Mouse (Mus musculus) left cerebral cortex, postnatal 25 days (tissue): ENCODE data around the gene Prickle1. TPM values are rescaled to one million over a fixed set of nuclear protein-coding genes. Genes with fewer than 3 reads are reported as not detected.

Experiments used
- DNase-seq, 2 experiments: peaks; one replicate each; pipeline ENCODE4 v3.0.0; 2022; ENCODE audit warnings: low spot score in 2 of 2, mixed read lengths in 1 of 2
- intact Hi-C: fragments of 180-260 bp; cut with DNase I; formaldehyde crosslinking; loops from one replicate; pipeline ENCODE4 v1.15.1; 2025
- total RNA-seq, 2 experiments: library from RNA; stranded (reverse); gene quantifications; 2 replicates each; pipeline ENCODE4 v1.2.3; 2021

The Prickle1 gene
- total RNA-seq, 2 experiments from 2014 or later, result 85.7 to 98.6 TPM

DNA sequence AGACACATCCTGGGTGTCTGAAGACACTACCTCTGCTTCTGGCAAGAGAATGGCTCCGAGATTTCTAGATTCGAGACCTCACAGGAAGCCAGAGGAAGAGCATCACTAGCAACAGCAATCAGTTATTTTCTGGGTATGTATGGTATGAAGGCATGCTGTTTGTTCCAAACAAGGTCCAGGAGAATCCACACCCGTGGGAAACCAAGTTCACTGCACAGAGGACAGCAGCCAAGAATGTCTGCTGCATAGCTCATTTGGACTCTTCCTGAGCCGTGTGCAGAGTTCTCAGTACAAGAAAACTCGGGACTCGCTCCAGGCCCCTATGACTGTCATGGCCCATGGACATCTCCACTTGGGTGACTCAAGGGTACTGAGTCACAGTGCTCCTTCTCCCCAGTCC, 34.2 kb downstream of the Prickle1 start:
- DNase-seq, result no peak
- intact Hi-C loops, result no loop called here

GRCm38 (mm10) chr15:93558421-93558820, 37.3 kb downstream of the Prickle1 start:
- intact Hi-C loops, result no loop called here
- no peak for DNase-seq

DNA sequence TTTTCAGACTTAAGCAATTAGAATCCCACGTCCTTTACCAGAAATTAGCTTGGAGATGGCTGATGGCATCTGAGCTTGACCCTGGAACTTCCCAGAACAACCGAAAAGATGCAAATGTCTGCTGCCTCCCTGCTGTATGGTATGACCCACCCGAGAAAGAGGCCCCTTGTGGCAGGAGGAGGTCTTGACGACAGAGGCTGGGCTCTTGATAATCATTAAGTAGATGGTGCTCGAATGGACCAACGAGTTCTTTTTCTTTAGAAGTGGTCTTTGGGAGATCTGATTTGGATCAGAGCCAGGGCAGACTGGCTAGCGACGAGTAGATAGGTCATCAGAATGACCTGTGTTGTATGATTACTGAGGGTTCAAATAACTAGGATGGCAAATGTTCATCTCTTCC, 40.0 kb downstream of the Prickle1 start:
- intact Hi-C loops, result no loop called here

DNA sequence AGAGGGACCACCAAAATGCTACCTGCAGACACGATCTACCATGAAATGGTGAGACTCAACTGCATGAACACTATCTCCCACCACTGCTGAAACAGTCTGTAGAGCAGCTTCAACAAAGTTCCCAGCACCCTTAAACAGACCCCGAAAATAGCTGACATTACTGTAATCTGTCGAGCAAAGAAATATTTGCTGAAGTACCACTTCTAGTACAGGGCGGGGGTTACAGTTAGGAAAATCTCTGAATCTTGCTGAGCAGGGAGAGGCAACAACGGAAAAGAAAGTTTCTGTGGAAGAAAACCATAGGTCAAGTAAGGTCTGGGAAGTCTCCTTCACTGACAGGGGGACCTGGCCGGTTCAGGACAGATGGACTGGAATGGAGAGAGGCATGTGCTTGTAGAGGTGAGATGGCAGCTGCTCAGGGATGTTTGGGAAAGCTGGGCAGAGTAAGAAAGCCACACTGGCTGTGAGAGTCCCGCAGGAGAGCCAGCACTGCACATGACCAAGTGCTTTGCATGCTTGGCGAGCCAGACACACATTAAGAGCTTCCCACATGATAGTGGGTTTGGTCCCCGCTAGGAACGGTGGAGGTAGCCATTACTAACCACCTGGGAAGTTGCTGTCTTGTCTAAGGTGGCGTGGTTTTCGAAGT, 41.4 kb downstream of the Prickle1 start:
- intact Hi-C loops, result no loop called here
- no peak for DNase-seq

More for the DNA sequence above, 40.0 kb downstream of the Prickle1 start:
- no peak for DNase-seq

- intact Hi-C loops, result no loop called here
- DNase-seq, result no peak
Measured at GRCm38 (mm10) chr15:93552169-93552568, 43.5 kb downstream of the Prickle1 start.

DNA sequence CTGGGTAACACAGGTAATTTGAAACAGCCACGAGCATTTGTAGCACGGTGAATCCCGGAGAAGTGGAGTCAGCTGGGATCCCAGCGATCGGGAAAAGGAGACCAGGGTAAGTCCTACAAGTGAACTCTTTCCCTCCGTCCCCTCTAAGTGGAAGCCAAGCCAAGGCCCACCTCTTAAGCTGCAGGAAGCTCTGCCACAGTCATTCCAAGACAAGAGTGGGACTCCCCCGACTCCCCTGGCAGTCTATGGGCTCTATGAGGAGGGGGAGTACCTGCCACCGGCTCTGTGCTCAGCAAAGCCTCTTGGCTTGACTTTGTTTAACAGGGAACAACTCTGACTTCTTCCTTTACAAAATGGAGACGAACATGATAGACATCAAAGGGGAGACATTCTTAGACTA, 47.4 kb downstream of the Prickle1 start:
- intact Hi-C loops, result no loop called here
- no peak for DNase-seq

DNA sequence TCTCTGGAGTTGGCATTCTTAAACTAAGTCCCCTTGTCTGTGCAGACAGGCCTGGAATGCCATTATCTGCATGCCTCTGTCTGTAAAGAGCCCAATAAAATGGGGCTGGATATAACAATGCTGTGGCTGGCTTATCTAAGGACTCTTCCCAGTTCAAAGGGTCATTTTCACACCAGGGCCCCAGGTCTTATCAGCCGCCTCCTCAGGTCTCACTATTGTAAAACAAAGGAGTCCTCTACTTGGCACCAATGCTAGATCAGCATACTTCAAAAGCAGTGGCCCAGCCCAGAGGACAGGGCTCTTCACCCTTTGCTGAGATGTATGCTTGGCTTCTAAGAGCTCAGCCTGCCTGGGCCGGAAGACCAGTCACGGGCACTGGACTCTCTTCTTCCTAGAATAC, 56.3 kb downstream of the Prickle1 start:
- no peak for DNase-seq
- intact Hi-C loops, result no loop called here

DNA sequence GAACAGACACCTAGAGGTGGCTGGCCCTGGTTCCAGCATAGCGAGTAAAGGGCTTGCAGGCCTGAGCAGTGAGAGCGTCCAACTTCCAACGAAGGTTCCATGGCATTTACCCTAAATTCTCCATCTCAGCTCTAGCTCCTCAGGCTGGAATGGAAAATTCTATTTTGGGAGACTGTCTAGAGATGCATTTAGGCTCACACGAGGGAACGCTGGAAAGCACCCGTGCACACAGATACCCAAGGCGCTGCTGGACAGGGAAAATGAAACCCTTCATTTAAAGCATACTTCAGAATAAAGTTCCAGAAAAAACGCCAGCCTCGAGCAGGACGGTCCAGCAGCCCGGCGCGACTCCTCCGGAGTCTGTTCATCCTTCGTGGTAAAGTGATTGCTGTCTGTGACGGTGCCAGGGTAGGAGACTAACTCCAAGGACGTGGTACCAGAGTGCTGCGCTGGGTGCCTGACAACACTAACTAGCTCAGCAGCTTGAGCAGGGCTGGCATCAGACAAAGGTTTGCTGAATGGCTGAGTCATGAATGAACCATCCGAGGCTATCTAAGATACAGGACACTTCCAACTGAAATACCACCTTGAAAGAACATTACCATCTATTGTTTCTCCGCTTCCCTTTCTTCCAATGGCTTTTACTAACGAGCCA, 57.0 kb downstream of the Prickle1 start:
- DNase-seq, result peak in 1 of 2 experiments; percentile 48
- intact Hi-C loops, result no loop called here

DNA sequence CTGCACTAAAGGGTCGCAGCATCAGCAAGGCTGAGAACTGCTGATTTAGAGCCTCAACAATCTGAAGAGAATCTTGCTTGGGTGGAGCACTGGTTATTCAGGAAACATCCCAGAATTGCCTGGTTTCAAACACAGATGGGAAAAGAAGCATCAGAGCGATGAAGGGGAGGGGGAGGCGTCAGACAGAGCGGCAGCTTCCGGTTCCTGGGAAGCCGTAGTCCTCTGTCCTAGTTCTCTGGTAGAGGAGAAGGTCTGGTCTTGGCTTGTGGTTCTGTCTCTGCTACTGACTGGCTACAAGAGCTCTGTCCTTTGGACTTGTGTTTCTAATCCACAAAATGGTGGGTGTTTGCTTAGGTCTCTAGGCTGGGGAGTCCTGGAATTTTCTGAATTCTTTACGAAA, 57.9 kb downstream of the Prickle1 start:
- intact Hi-C loops, result no loop called here
- DNase-seq, result no peak

- no peak for DNase-seq
- intact Hi-C loops, result no loop called here
Measured at GRCm38 (mm10) chr15:93536191-93536590, 59.5 kb downstream of the Prickle1 start.

GRCm38 (mm10) chr15:93530703-93531032, 65.0 kb downstream of the Prickle1 start:
- intact Hi-C loops, result no loop called here
- no peak for DNase-seq

DNA sequence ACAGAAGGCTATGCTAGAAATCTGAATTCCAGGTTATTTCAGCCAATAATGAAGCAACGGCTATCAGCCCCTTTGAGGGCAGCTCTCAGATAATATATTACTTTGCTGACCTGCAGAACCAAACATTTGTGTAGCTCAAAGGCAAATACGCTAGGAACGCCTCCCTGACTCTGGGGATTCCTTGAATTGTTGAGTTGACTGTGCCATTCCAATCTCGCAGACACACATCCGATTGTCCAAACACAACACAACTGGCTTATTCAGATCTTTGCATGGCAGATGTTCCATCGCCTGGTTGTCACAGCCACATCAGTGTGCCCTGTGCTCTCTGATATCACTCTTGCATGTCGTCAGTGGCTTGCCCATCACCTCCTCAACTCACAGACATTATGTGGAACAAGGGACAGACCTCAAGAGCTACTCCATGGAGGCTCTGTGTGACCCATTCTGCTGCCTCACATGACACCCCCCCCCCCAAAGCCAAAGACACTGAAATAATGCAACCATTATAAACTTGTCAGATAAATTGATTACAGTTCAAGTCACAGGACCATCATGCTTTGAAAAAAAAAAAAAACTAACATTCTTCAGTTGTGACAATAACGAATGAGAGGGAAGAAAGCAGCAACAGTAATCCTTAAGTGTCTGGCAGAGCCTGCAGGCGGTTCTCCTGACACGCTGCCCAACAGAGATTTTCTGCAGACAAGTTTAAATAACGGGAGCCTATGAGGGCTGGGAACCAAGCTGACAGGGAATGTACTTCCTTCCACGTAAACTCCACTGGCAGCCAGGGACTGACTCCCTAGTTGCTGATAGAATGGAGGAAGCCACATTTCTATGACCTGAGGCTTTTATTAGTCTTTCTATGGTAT, 65.6 kb downstream of the Prickle1 start:
- intact Hi-C loops, result no loop called here
- no peak for DNase-seq

DNA sequence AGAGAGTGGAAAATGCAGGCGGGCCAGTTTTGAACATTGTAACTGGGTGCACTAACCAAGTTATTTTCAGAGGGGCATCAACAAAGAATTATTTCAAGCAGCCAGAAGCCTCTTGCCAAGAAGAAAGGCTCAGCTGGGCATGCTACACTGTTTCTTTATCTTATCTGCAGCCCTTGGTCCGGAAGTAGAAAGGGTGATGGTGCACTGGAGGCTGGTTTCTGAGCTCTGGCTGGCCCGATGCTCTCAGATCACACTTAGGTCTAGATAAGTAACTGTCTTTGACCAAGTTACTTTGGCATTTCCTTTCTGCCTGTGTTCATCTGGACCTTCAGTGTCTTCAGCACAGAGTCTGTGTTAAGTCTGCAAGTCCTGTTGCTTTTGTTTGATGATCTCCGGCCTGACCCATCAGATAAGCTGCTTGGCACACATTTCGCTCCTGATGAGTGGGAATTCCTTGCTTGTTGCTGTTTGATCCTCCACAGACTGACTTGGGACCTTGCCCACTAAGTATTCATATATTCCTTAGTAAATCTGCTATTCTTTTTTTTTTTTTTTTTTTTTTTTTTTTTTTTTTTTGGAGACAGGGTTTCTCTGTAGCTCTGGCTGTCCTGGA, 70.3 kb downstream of the Prickle1 start:
- intact Hi-C loops, result no loop called here
- DNase-seq, result no peak

- no peak for DNase-seq
- intact Hi-C loops, result no loop called here
Measured at GRCm38 (mm10) chr15:93521787-93522180, 73.9 kb downstream of the Prickle1 start.

- intact Hi-C loops, result no loop called here
- no peak for DNase-seq
Measured at GRCm38 (mm10) chr15:93521088-93521786, 74.5 kb downstream of the Prickle1 start.

GRCm38 (mm10) chr15:93519836-93520826, 75.6 kb downstream of the Prickle1 start:
- peak in 1 of 2 experiments; percentile 55 for DNase-seq
- intact Hi-C loops, result loop anchor here (2.0 to 10.0 kb wide), 3 partner anchors 57 to 693 kb away; no protein-coding TSS in a partner anchor

- DNase-seq, result peak; percentile 62 to 77
- intact Hi-C loops, result loop anchor here (2.0 to 10.0 kb wide), 3 partner anchors 58 to 694 kb away; no protein-coding TSS in a partner anchor
Measured at GRCm38 (mm10) chr15:93518941-93519835, 76.5 kb downstream of the Prickle1 start.
